Mouse (Mus musculus) kidney, embryonic 14.5 days (tissue): Measurements from ENCODE around the gene Zswim4. TPM values are rescaled to one million over a fixed set of nuclear protein-coding genes. Genes with fewer than 3 reads are reported as not detected.
A peak's percentile ranks its signal among the peaks of the same experiment; 100 is the strongest.
"Not testable (repeated sequence)": the region's sequence is repeated elsewhere in the genome, so short reads cannot be mapped to it uniquely, and the experiment has no call there.

Experiments used
- ATAC-seq: fragments of 200-750 bp; cut with Nextera tagmentation; 2 replicates; pipeline ENCODE4 v1.8.0; 2017; ENCODE audit warnings: moderate number of reproducible peaks, mild to moderate bottlenecking, moderate TSS enrichment, moderate library complexity; ENCODE audit not compliant: low FRiP score, low TSS enrichment
- H3K27ac ChIP-seq: fragments of 300-500 bp; sonication (generic); 2 replicates; pipeline ENCODE4 v1.5.1; 2014; ENCODE audit warnings: low read depth, mild to moderate bottlenecking, low read length, moderate library complexity, mixed read lengths
- H3K27me3 ChIP-seq: fragments of 300-500 bp; sonication (generic); 2 replicates; pipeline ENCODE4 v1.6.1; 2014; ENCODE audit warnings: mild to moderate bottlenecking, low read length; ENCODE audit not compliant: control insufficient read depth, insufficient read depth
- H3K36me3 ChIP-seq: fragments of 300-500 bp; sonication (generic); 2 replicates; pipeline ENCODE4 v1.6.1; 2014; ENCODE audit warnings: low read length, mixed read lengths; ENCODE audit not compliant: control insufficient read depth, insufficient read depth
- H3K4me1 ChIP-seq: fragments of 300-500 bp; sonication (generic); 2 replicates; pipeline ENCODE4 v1.6.1; 2014; ENCODE audit warnings: low read length, mixed read lengths; ENCODE audit not compliant: control insufficient read depth, insufficient read depth
- H3K4me2 ChIP-seq: fragments of 300-500 bp; sonication (generic); replicated peaks from 2 replicates; pipeline ENCODE4 v1.6.1; 2014; ENCODE audit warnings: low read depth, mild to moderate bottlenecking, low read length
- H3K4me3 ChIP-seq: fragments of 300-500 bp; sonication (generic); 2 replicates; pipeline ENCODE4 v1.5.1; 2014; ENCODE audit warnings: mild to moderate bottlenecking, low read length
- H3K9ac ChIP-seq: fragments of 300-500 bp; sonication (generic); 2 replicates; pipeline ENCODE4 v1.6.1; 2014; ENCODE audit warnings: low read depth, mild to moderate bottlenecking, low read length, moderate library complexity
- H3K9me3 ChIP-seq: fragments of 300-500 bp; sonication (generic); 2 replicates; pipeline ENCODE4 v1.6.1; 2016; ENCODE audit warnings: low read length; ENCODE audit not compliant: control insufficient read depth
- WGBS: fragments of 180-500 bp; shearing (Covaris S2); extraction: QIAGEN DNeasy Blood & Tissue Kit; methylation state at CpG from one replicate; pipeline ENCODE4 v1.1.7; 2014; 5-methylcytosine and 5-hydroxymethylcytosine counted together
- polyA plus RNA-seq: library from polyadenylated mRNA; unstranded; fragments of >200 nt; fragmentation: Nextera tagmentation; extraction: Ambion mirVana; gene quantifications from 2 replicates; pipeline ENCODE4 v1.2.1, GENCODE M21; 2014

The Zswim4 gene
- polyA plus RNA-seq: 10.2 and 15.7 TPM in 2 replicates

DNA sequence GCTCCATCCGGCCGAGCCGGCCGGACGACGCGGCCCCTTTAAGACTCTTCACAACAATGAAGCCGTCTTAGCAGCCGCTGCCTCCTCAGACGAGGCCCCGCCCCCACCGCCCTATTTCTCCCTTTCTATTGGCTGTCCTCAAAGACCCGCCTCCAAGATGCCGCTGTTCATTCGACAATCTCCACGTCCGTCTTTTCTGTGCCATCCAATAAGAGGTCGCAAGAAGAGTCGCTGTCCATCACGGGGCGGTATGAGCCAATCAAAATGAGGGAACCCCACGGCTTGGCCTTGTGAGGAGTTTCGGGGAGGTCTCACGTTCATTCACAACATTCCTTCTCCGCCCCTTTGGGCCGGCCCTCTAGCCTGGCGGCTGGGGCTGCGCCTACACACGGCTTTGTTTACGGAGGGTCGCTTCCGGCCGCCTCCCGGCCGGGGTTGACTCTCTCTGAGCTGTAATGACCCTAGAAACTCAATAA lies at the start of gene Zswim4:
Gene Zswim4 (minus strand): TSS at position 58 of the 476 bp plus-strand sequence.
- peak; percentile 98 for ATAC-seq
- peak within 1 kb of the TSS; percentile 94 for H3K9ac ChIP-seq
- peaks cover 12% of the 10 kb centered on the region for H3K4me1 ChIP-seq
- WGBS: under 1% methylated on average over 35 of the region's 35 CpGs
- peak within 1 kb of the TSS; percentile 83 for H3K4me2 ChIP-seq
- H3K4me3 ChIP-seq: peak within 1 kb of the TSS; percentile 94
- H3K27me3 ChIP-seq: no peaks in the 10 kb centered on the region
- peaks cover 18% of the 10 kb centered on the region; the same call in 1 of the 2 replicates for H3K36me3 ChIP-seq
- no peaks in the 10 kb centered on the region for H3K9me3 ChIP-seq
- H3K27ac ChIP-seq: peak within 1 kb of the TSS; percentile 71

DNA sequence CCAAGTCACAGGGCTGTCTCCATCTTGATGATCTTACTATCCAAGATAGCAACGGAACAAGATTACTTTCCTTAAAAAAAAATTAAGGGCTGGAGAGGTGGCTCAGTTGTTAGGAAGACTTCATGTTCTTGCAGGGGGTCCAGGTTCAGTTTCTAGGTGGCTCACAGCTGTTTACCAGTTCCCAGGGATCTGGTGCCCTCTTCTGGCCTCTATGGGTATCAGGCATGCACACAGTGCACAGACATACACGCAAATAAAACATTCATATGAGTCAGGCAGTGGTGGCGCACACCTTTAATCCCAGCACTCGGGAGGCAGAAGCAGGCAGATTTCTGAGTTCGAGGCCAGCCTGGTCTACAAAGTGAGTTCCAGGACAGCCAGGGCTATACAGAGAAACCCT lies 48.8 kb upstream of the Zswim4 start:
- not testable (repeated sequence) for H3K9me3 ChIP-seq
- 63% methylated on average over 5 of the region's 5 CpGs for WGBS

GRCm38 (mm10) chr8:84284608-84285063 lies 47.8 kb upstream of the Zswim4 start:
- Histone ChIP-seq H3K4me3 (peak overlapping the region; percentile 15; the same call in 1 of the 2 replicates), H3K27ac (peak overlapping the region; percentile 80), H3K4me2 (peak overlapping the region; percentile 34), H3K9me3 (no peaks in the 10 kb centered on the region), H3K9ac (no peak overlapping the region), H3K36me3 (no peaks in the 10 kb centered on the region), H3K4me1 (peaks cover 7% of the 10 kb centered on the region), H3K27me3 (no peaks in the 10 kb centered on the region)
- ATAC-seq: no peak; the same call in 1 of the 2 replicates
- WGBS: 7% methylated on average over 9 of the region's 9 CpGs

More for the DNA sequence above, 48.8 kb upstream of the Zswim4 start:
- not testable (repeated sequence) for H3K4me3 ChIP-seq, H3K4me2 ChIP-seq, H3K9ac ChIP-seq, H3K4me1 ChIP-seq, H3K36me3 ChIP-seq, H3K27me3 ChIP-seq
- H3K27ac ChIP-seq: 0 out of 2 replicates have a peak overlapping the region, but pooled peaks have one; percentile 26
- 0 out of 2 replicates have a peak, but pooled peaks have one; percentile 64 for ATAC-seq

DNA sequence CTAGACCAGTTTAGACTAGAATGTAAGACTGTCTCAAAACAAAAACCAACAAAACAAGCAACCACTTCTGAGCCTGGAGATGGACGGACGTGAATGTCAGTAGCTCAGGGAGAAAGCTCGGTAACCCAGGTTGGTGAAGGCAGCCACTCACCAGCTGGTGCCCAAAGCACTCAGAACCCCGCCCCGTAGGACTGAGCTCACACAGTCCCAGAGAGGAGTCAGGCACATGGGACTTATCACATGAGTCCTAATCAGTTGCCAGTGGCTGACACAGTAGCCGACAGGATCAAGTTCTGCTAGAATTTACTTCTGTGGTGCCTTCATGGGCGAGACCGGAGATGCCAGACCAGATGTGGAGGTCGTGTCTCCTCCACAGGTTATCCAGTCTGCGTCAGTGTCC lies 43.9 kb upstream of the Zswim4 start:
- whole genome bisulfite sequencing: 71% methylated on average over 10 of the region's 10 CpGs
- peaks cover 7% of the 10 kb centered on the region for H3K4me1 ChIP-seq
- no peaks in the 10 kb centered on the region for H3K27me3 ChIP-seq
- H3K9ac ChIP-seq: no peak overlapping the region
- H3K36me3 ChIP-seq: no peaks in the 10 kb centered on the region
- H3K9me3 ChIP-seq: no peaks in the 10 kb centered on the region
- no peak overlapping the region for H3K4me2 ChIP-seq
- no peak overlapping the region for H3K27ac ChIP-seq
- H3K4me3 ChIP-seq: no peak overlapping the region
- no peak for ATAC-seq

DNA sequence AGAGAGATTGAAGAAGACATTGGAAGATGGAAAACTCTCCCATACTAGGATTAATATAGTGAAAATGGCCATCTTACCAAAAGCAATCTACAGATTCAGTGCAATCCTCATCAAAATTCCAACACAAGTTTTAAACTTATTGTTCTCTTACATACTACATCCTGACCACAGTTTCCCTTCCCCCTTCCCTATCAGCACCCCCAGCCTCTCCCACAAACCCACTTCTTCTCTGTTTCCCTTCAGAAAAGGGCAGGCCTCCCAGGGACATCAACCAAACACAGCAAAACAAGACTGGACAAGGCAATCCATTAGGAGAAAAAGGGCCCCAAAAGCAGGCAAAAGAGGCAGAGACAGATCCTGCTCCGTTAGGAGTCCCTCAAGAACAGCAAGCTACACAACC lies 39.6 kb upstream of the Zswim4 start:
- no peaks in the 10 kb centered on the region for H3K4me1 ChIP-seq
- no peak for ATAC-seq
- no peak overlapping the region for H3K4me3 ChIP-seq
- H3K36me3 ChIP-seq: no peaks in the 10 kb centered on the region
- no peak overlapping the region for H3K4me2 ChIP-seq
- no peaks in the 10 kb centered on the region for H3K27me3 ChIP-seq
- H3K27ac ChIP-seq: no peak overlapping the region
- H3K9me3 ChIP-seq: no peaks in the 10 kb centered on the region
- H3K9ac ChIP-seq: no peak overlapping the region
- 65% methylated on average over 1 of the region's 1 CpGs for WGBS

GRCm38 (mm10) chr8:84273968-84274367 lies 37.1 kb upstream of the Zswim4 start:
- no peaks in the 10 kb centered on the region for H3K27me3 ChIP-seq
- H3K4me1 ChIP-seq: peaks cover 4% of the 10 kb centered on the region; the same call in 1 of the 2 replicates
- no peaks in the 10 kb centered on the region for H3K36me3 ChIP-seq
- no peak overlapping the region; the same call in 1 of the 2 replicates for H3K9ac ChIP-seq
- no peaks in the 10 kb centered on the region for H3K9me3 ChIP-seq
- ATAC-seq: no peak
- H3K4me2 ChIP-seq: no peak overlapping the region
- no peak overlapping the region for H3K27ac ChIP-seq
- 77% methylated on average over 3 of the region's 3 CpGs for WGBS
- H3K4me3 ChIP-seq: no peak overlapping the region

DNA sequence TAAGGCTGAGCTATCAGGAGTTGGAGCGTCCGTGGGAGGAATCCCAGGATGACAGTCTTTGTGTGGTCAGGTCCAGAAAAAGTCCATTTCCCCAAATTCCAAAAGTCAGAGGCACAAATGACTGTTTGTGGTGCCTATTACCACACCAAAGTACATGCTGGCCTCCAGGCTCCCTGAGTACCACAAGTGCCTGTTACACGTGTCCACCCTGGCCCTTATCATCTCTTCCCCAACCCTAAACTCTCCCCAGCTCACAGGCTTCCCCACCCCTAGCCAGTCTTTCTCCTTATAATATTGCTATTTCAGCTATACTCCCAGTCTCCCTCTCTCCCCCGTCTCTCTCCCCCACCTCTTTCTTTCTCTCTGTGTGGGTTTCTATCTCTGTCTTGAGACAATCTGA lies 35.4 kb upstream of the Zswim4 start:
- no peaks in the 10 kb centered on the region for H3K27me3 ChIP-seq
- no peak overlapping the region for H3K9ac ChIP-seq
- 85% methylated on average over 4 of the region's 4 CpGs for WGBS
- no peak overlapping the region for H3K27ac ChIP-seq
- no peak for ATAC-seq
- peaks cover 4% of the 10 kb centered on the region; the same call in 1 of the 2 replicates for H3K4me1 ChIP-seq
- no peaks in the 10 kb centered on the region for H3K36me3 ChIP-seq
- H3K9me3 ChIP-seq: no peaks in the 10 kb centered on the region
- H3K4me2 ChIP-seq: no peak overlapping the region
- no peak overlapping the region for H3K4me3 ChIP-seq

DNA sequence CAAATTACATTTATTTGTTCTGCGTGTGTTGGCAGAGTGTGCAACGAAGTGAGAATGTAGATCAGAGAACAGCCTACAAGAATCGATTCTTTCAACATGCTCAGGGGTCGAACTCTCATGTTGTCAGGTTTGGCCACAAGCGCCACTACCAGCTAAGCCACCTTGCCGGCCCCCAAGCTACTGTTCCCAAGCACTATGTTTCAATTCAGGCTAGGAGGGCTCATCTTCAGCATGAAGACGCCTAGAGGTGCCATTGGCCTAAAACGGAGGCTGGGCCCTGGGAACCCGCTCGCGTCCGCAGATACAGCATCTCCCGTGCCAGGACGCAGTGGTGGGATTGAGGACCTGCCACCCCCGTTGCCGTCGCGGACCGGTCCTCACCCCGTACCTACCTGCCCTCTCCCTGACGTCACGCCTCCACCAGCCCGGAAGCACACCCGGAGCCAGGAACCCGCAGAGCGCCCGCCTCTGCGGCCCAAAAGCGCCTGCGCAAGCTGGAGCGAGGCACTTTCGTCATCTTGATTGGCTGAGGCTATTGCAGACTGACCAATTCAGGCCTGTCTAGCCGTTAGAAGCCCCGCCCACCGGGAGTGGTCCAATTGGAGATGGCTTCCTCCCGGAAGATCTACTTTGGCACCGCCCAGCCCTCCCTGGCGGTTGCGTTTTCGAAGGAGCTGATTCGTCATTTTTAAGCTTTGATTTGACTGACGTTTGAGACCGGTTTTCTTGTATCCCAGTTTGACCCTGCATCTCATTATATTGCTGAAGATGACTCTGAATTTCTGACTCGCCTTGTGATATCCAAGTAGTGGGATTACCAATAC lies 33.3 kb upstream of the Zswim4 start, which contains the start of gene Ccdc130:
Gene Ccdc130 (minus strand): TSS at position 431 of the 824 bp plus-strand sequence.
- H3K4me3 ChIP-seq: peak within 1 kb of the TSS; percentile 79
- under 1% methylated on average over 44 of the region's 44 CpGs for WGBS
- peak within 1 kb of the TSS; percentile 74 for H3K4me2 ChIP-seq
- H3K27me3 ChIP-seq: no peaks in the 10 kb centered on the region
- no peak within 1 kb of the TSS for H3K27ac ChIP-seq
- ATAC-seq: peak; percentile 100
- peak within 1 kb of the TSS; percentile 78 for H3K9ac ChIP-seq
- no peaks in the 10 kb centered on the region for H3K9me3 ChIP-seq
- peaks cover 4% of the 10 kb centered on the region; the same call in 1 of the 2 replicates for H3K4me1 ChIP-seq
- peaks cover 16% of the 10 kb centered on the region; the same call in 1 of the 2 replicates for H3K36me3 ChIP-seq

DNA sequence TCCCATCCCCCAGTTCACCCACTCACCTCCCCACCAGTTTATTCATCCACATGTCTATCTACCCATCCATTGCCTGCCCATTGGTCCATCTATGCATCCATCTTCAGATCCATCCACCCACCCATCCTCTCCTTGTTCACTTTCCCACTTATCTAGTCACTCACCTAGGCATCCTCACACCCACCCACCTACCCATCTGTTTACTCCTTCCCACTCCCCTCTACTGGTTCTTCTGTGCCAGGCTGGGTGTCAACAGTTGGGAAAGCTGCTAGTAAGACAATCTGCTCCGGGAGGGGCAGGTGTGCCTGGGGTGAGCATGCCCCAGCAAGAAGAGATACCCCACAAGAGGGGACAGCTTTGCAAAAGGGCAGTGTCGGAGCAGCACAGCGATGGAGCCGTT lies 24.2 kb upstream of the Zswim4 start:
- Histone ChIP-seq H3K4me3 (no peak overlapping the region), H3K27ac (no peak overlapping the region), H3K36me3 (peaks cover 72% of the 10 kb centered on the region), H3K4me1 (peaks cover 11% of the 10 kb centered on the region; the same call in 1 of the 2 replicates), H3K4me2 (no peak overlapping the region), H3K9ac (no peak overlapping the region), H3K27me3 (no peaks in the 10 kb centered on the region), H3K9me3 (no peaks in the 10 kb centered on the region)
- no peak for ATAC-seq
- 92% methylated on average over 4 of the region's 4 CpGs for WGBS
